Mouse (Mus musculus) kidney, adult 8-10 months (tissue): ENCODE data around the gene Rnf103.
"Not testable (repeated sequence)": the region's sequence is repeated elsewhere in the genome, so short reads cannot be mapped to it uniquely, and the experiment has no call there.

ENCODE experiments used
- DNase-seq, 2 experiments: peaks; one replicate each; pipeline ENCODE4 v3.0.0; 2022

Gene Rnf103

DNA sequence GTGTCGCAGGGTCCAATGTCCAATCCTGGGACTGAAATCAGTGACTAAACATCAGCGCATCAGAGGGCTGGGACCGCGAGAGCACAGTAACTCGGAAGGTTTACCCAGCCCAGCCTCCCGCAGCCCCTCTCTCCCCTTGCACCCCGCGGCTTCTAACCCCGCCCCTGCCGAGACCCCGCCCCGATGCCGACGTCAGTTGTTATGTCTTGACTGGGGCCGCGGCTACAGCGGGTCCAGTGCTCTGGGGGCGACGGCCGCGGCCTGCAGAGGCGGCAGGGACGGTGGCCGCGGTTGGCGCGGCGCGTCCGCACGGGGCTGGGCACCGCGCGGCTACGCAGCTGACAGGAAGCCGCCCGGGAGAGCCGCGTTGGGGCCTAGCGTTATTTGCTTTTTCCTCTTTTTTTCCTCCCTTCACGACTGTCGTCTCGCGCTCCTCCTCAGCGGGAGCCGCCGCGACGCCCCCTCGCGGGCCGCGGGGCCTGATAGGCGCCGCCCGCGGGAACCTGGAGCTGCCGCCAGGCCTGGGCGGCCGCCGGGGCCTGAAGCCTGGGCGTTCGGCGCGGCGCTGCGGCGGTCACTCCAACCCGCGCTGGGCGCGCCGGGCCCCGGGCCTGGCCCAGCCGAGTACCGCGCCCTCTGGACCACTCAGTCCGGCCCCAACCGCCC lies at the start of gene Rnf103:
Rnf103 (plus strand) TSS at position 220 of the 666 bp plus-strand sequence.
- peak; percentile 87 to 91 for DNase-seq

DNA sequence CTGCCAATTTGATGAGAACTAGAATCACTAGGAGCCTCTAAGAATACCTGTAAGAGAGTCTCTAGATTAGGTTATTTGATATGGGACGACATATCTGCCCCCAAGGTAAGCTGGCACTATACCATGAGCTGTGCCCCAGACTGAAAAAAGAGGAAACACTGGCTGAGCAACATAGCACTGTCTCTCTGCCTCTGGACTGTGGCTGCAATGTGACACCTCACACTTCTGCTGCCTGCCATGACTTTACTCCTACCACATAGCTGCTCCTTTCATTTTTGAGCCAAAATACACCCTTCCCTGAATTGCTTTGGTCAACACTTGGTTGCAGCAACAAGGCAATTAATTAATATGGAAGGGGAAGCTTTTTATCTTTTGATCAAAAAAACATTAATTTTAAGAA lies 48.9 kb upstream of the Rnf103 start:
- DNase-seq: no peak

DNA sequence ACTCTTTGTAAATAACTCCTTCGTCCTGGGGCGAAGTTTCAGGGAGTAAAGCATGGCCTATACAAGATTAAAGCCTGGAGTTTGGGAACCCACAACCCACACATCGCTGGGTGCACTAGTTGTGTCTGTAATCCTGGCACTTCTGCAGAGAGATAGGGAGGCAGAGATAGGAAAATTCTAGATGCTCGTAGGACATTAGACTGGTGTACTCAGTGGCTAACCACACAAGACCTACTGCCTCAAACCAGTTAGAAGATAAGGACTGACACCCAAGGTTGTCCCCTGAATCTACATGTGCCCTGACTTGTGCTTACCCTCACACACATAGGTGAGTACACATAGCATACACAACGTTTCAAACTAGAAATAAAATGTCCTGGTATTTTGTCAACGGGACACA lies 48.1 kb upstream of the Rnf103 start:
- DNase-seq: no peak

DNA sequence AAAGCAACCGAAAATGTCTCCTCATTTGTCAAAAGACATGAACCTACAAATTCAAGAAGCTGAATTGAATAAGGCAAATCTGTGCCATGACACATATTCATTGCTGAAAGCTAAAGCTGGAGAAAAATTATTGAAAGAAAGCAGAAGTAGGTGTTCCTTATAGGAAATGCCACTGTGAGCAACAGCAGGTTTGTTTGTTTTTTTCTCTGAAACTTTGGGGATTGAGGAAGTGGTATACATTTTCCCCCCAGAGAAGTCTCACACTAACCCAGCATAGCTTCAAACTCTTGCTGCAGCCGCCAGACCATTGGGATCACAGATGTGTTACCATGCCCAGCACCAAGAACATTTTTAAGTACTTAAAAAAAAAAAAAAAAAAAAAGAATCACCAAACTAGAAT lies 40.9 kb upstream of the Rnf103 start:
- no peak for DNase-seq

DNA sequence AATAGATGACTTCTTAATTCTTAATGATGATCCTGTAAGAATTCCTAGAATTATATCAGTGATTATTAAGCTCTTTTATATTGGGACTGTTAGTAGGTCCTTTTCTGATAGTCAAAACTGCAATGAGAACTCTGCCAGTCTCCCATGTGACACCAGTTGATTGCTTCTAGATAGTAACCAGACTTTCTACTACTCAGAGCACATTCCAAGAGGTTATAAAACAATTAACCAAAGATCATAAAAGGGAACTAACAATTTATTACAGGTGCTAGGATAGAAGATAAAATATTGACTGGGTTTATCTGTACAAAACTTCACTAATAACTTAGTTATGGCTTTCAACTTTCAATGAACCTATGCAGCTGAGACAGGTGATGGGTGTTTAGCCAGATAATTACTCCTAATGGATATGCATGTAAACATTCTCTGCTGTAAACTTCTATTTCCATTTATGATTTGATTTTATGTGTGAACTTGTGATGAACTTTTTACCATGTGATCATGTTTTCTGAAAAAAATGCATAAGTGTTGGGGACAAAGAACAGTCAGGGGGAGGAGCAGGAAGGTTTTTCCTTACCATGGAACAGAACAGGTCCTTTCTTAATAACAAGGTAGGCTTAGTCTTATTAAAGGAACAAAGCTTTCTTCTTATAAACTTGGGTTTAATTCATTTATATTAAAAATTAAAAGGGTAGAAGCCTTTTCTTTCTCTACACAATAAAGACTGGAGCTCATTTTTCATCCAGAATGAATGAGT lies 39.5 kb upstream of the Rnf103 start:
- not testable (repeated sequence) for DNase-seq

DNA sequence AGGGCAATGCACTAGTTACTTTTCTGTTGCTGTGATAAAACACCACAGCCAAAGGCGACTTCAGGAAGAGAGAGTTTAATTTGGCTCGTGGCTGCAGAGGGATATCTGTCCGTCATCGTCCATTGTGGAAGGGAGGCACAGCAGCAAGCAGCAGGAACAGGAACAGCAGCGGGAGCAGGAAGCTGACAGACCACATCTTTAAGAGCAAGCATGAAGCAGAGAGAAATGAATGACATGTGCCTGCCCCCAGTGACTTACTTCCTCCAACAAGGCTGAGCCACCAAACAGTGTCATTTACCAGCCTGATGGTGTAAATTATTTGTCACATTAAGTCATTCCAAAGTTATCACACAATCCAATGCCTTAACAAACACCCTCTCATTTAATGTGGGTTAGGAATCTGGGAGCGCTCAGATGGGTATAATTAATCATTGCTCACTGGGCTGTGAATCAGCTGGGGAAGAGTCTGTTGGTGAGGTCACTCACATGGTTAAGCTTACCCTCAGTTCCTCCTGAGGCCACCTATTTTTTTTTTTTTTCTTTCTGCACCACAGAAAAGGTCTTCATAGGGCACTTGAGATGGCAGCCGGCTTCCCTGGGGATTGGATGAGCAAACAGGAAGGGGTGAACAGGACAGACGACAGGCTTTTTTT lies 35.6 kb upstream of the Rnf103 start:
- no peak for DNase-seq

DNA sequence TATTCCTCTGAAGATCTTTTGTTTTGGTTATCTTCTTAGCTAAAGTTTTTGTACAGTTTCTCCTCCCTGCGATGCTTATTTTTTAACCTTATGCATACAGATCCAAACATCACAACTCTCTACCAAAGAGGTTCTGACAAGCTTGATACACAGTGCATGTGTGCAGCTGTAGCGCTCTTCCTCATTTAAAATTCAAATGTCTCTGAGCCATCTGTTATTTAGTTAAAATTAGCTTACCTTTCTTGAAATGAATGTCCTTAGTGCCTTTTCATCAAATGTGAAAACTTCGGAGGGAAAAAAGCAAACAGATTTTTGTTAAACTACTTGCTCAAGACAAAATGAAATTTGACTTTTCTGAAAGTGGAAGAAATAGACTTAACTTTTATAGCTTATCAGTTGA lies 28.5 kb upstream of the Rnf103 start:
- no peak for DNase-seq

DNA sequence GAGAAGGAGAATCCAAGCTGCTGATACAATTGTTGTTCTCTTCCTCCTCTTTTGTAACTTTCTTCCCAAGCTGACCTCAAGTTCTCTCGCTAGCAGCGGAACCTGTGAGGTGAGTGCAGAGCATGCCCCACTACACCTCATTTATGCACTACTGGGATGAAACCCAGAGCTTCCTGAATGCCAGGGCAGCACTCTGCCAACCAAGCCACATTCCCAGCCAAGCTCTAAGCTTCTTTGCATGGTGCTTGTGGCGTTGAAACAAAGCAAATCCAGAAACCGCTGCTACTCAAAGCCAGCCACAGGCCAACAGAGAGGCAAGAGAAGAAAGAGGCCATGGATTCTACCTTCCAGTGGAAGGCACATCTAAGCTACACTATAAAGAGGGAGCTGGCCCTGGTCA lies 25.9 kb upstream of the Rnf103 start:
- DNase-seq: no peak

DNA sequence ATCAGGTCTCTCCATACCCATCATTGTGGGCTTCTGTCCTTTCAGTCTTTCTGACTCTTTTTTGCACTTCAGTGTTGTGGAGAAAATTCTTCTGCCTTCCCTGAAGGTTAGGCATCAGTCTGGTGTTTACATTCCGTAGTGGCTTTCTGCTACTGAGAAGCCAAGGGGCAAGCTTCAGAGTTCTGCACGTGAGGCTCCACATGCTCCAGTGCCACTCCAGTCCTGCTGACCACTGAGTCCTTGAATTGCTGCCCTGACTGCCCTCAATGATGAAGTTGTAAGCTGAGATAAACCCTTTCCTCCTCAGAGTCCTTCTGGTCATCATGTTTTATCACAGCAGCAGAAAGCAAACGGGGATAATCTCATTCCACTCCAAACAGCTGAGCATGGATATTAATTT lies 24.4 kb upstream of the Rnf103 start:
- DNase-seq: peak; percentile 30 to 38

DNA sequence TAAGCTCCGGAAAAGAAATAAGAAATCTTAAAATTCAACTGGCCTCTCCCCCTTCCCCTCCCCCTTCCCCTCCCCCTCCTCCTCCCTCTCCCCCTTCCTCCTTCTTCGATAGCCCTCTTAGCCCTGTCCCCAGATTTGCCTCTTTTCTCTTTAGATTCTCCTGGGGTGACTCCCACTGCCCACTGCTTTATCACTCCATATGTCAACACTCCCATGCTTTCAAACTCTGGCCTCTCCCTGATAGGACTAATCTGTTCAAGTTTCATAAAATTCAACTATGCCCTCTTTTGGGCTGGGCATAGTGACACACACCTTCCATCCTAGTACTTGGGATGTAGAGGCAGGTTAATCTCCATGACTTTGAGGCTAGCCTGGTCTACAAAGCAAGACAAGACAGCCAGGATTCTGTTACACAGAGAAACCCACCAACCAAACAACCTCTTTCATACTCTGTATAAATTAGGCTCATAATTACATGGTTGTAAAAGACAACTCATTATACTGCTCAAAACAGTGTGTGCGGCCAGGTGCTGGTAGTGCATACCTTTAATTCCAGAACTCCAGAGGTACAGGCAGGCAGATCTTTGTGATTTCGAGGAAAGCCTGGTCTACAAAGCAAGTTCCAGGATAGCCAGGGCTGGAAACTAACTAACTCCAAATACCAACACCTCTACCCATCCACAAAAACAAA lies 21.7 kb upstream of the Rnf103 start:
- DNase-seq: no peak

DNA sequence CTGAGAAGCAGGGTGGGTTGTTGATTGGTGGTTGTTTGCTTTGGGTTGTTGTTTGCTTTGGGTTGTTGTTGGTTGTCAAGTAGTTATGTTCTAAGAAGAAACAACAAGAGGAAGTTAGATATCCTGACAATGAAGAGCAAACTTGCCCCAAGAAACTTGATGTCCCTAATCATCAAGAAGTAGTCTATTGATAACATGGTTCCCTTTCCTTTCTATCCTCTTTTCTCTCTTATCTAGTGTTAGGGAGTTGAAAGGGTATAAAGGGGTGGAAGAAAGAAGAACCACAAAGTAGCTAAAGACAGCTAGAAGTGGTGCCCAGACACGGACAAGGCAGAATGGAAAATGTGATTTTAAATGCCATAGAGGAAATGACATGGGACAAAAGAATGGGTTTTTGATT lies 20.9 kb upstream of the Rnf103 start:
- no peak for DNase-seq

DNA sequence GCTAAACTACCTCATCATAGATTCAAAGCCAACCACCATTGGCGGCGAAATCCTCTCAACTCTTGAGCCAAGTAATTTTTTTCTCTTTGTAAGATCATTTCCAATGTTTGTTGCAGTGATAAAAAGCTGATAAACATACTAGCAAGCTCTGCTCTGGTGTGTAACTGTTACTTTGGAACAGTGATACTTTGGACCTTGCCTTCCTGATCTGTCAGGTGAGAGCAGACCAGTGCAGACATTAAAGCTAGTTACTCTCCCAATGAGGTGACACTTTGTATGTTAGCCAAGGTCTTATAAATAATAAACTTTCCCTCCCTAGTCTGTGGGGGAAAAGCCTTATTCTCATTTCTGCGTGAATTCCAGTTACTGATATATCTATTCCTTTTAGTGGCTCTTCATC lies 18.1 kb upstream of the Rnf103 start:
- DNase-seq: peak; percentile 33 to 57

DNA sequence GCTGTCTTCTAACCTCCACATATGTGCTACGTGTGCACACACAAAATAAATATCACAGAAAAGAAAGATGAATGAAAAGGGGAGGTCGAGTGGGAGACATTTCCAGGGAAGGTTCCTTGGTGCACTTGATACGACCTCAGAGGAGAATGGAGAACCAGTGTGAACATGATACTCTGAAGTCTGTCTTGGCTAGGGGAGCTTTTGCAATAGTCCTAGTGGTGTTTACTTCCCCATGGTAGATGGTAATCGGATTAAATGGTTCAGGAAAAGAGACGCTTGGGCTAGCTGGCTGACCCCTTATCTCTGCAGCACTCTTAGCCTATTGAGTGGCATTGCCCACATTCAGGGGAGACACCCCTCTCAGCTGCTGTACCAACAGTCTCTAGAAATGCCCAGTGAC lies 16.9 kb upstream of the Rnf103 start:
- no peak for DNase-seq

DNA sequence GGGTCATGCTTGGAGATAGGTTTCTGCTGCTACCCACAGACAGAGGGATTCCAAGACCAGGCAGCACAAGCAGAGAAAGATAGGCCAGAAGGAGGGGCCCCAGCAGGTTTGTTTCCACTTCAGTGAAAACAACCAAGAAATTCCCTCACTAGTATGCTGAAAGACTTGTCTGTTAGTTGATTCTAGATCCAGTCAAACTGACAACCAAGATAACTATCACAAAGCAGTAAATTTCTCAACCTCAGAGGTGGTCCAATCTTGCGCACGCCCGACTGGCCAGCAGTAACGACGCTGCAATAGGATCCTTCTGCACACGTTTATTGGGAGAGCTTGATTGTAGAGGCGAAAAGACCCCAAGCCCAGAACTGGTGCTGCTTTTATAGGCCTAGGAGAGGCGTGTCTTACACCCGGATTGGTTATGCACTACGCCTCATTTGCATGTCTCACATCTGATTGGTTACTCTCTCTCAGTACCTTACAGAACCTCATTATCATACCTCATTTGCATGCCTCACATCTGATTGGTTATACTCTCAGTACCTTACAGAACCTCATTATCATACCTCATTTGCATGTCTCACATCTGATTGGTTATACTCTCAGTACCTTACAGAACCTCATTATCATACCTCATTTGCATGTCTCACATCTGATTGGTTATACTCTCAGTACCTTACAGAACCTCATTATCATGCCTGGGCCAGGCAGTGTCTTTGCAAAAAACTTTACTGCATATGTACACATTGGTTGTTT lies 14.7 kb upstream of the Rnf103 start:
- not testable (repeated sequence) for DNase-seq

DNA sequence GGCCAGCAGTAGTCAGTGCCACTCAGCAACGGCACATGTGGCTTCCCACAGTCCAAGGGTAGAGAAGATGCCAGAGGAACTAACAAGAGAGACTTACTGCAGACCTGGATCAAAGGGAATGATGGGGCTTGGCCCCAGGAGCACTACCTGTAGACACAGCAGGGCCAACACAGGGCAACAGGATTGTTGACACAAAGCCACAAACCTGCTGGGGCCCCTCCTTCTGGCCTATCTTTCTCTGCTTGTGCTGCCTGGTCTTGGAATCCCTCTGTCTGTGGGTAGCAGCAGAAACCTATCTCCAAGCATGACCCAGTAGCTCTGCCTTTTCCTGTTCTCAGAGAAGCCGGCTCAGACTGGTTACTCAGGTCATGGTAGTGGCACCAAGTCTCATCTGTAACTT lies 14.1 kb upstream of the Rnf103 start:
- not testable (repeated sequence) for DNase-seq

DNA sequence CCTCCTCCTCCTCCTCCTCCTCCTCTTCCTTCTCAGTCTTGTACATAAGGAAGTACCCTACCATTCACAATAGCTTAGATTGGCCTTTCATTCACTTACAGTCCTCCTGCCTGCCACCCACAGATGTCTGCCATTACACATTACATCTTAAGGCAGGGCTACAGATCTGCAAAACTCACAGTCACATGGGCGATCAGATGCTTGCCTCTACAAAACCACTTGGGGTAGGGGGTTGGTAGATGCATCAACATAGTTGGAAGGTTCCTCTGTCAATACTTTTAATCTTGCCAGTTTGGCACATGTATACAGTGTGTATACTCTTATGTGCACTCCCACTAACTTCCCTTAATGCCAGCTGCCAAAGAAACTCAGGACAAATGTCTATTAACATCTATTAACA lies 13.6 kb upstream of the Rnf103 start:
- DNase-seq: no peak

DNA sequence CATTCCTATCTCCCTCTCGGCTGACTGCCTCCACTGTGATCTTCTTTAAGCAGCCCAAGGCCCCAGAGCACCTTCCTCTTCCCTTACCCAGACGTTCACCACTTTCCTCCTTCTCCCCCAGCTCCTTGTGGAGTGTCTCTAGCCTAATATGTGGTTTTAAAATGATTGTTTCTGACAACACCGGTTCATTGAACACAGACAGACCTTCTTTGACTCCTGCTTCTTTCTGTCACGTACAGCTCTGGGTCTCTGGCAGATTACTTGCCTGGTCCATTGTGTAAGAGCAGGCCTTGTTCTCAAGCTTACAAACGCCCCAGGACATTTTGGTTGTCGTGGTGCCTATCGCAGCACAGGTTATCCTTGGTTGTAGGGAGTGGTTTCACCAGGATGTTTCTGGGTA lies 12.6 kb upstream of the Rnf103 start:
- no peak for DNase-seq

DNA sequence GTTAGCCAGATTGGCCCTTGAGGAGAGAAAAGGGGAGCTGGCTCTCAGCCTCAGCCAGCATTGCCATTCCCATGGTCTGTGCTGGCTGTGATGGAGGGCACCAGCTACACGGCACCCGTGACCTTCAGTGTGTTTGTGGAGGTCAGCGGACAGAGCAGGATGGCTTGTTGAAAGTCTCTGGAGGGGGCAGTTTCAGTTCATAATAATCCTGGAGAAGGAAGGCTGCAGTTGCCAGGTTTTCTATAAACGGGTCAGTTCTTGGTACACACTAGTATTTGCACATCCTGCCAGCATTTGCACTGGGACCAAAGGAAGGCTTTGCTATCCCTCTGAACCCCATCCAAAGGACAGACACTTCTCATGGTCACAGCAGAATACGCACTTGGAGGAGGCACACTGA lies 8.4 kb upstream of the Rnf103 start:
- DNase-seq: no peak

DNA sequence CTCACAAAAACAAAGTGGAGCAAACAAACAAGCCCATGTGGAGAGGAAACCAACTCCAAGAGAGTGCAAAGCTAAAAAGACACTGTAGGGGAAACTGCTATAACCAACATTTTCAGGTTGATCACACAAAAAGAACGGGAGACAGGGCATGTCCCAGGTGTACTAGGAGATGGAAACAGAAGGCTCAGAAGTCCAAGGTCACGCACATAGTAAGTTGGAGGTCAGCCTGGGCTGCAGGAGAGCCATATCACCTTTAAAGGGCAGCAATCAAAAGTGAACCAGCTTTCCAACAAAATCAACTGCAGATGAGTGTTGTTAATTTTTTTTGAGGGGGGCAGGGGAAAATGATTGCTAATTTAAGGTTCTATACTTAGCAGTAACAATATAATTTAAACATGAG lies 7.5 kb upstream of the Rnf103 start:
- no peak for DNase-seq

DNA sequence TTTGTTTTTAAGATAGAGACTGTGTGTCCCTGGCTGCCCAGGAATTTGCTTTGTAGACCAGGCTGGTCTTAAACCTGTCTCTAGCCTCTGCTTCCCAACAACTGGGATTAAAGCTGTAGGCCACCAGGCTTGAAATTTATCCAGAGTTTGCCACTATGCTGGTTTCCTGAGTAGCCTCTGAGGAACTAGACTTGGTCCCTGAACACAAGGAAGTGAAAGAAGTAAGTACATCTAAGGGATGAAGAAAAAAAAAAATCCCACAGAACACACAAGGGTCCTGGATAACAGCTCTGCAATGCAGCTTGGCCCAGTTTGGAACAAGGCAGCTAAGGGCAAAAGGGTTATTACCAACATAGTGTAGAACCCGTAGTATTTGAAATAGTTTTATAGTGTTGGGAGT lies 6.8 kb upstream of the Rnf103 start:
- DNase-seq: no peak

DNA sequence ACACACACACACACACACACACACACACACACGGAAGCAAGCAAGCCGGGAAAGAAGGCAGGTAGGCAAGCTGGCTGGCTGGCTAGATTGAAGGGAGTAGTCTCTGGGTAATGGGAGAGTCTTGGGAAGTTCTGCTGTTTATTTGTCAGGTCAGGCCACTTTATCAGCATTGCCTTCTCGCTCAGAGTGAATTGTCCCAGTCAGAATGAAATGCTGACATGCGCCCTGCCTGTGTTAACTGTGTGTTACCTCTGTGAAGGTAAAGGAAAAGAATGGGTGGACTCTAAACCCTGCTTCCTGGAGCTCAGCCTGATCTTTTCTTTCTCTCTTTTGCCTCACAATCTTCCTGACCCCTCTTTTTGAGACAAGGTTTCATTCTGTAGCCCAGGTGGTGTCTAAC lies 5.7 kb upstream of the Rnf103 start:
- no peak for DNase-seq

DNA sequence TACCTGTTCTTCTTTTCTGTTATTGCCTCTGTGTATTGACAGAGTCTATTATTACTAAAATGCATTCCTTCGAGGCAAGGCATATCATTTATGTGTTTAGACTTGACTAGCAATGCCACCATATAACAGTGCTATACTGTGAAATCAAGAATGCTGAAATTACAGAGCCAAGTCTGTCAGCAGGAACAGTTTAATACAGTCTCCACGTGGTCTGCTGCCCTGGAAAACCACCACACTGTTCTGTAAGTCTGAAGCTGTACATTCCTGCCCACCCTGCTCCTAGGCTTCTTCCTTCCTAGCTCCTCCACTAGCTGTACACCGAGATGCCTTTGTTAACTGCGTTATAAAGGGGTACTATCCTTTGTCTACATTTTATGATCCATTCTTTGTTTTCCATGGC lies 1.6 kb upstream of the Rnf103 start:
- no peak for DNase-seq
